Mouse (Mus musculus) spleen, adult 2 months (tissue): ENCODE measurements around the gene Mfsd2a.

Experiments
- CTCF ChIP-seq: fragments of 200-500 bp; IDR thresholded peaks from 2 replicates; pipeline ENCODE4 v1.5.1; 2011; ENCODE audit warnings: mild to moderate bottlenecking, inconsistent platforms; ENCODE audit not compliant: insufficient read depth, insufficient read length, insufficient replicate concordance; ENCODE audit errors: extremely low read depth
- POLR2A ChIP-seq: fragments of 200-500 bp; IDR thresholded peaks from 2 replicates; pipeline ENCODE4 v1.6.1; 2011; ENCODE audit warnings: low read depth, low read length, inconsistent platforms

- no peak for TF ChIP-seq CTCF
- TF ChIP-seq POLR2A: no peak
These were observed 10.7 kb upstream of the Mfsd2a start for GRCm38 (mm10) chr4:122971646-122972045.
